Mouse (Mus musculus): ENCODE data around the gene Ttc21b. TPM values are rescaled to one million over a fixed set of nuclear protein-coding genes. Genes with fewer than 3 reads are reported as not detected.

Ttc21b gene
- 4.5 TPM for total RNA-seq (2023)

DNA sequence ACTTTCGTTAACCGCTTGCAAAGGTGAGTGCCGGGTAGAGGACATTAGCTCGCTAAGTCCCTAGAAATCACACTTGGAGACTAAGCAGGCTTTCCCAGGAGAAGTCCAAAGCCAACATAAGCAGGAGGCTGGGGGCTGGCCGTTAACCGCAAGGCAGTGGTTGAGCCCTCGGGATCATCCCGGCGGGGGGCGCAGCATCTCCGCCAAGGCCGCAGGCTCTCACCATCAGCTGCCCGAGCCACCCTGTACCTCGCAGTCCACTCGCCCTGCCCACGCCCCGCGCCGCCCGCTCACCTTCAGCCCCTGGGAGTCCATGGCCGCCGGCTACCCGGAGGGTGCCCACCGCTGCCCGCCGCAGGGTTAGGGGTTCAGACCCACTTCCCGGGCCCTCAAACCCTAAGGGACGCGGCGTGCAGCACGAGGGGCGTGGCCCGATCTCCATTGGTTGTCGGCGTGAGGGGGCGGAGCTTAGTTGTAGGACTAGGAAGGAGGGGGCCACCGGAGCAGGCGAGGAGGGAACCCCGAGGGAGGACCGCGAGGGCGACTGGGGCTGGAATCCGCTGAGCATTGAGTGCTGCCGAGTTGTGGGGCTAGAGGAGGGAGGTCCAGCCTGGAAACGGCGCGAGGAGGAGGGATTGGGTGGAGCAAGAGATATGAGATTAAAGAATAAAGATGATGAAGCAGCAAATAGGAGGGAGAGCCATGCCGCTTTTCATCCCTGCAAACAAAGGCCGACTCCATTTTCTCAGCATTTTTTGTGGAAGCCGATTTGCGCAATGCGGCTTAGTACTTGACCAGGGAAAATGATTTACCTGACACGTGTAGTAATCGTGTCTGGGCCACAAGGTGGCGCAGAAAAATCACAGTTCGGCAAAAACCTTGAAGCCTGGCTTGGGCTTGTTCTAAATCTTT lies at the start of gene Ttc21b:
Ttc21b (minus strand) TSS at position 398 of the 912 bp plus-strand sequence.

Other genes with a start within 250 kb of the Ttc21b start
- 0.47 TPM for gene Galnt3, start 131.6 kb downstream of the Ttc21b start, total RNA-seq (2023)
- gene Scn1a, start 184.2 kb upstream of the Ttc21b start, total RNA-seq (2023) = not detected

Measured in CD4-positive naive resting alpha-beta T cell, adult 57 days (primary cell).